Mouse (Mus musculus) hindbrain, embryonic 10.5 days (tissue): ENCODE data around the gene Nrip1. TPM values are rescaled to one million over a fixed set of nuclear protein-coding genes. Genes with fewer than 3 reads are reported as not detected.

Source experiments
- DNase-seq: peaks from one replicate; pipeline ENCODE4 v3.0.0-alpha.2; 2017; ENCODE audit warnings: low spot score
- H3K27ac ChIP-seq: fragments of 300-500 bp; sonication (generic); 2 replicates; pipeline ENCODE4 v1.5.1; 2016; ENCODE audit warnings: mild to moderate bottlenecking, moderate library complexity
- H3K27me3 ChIP-seq: fragments of 300-500 bp; sonication (generic); 2 replicates; pipeline ENCODE4 v1.6.1; 2016; ENCODE audit warnings: mild to moderate bottlenecking; ENCODE audit not compliant: poor library complexity, insufficient read depth, severe bottlenecking
- H3K36me3 ChIP-seq: fragments of 300-500 bp; sonication (generic); 2 replicates; pipeline ENCODE4 v1.6.1; 2016; ENCODE audit warnings: mild to moderate bottlenecking, moderate library complexity
- H3K4me1 ChIP-seq: fragments of 300-500 bp; sonication (generic); replicated peaks from 2 replicates; pipeline ENCODE4 v1.6.1; 2016; ENCODE audit warnings: mild to moderate bottlenecking
- H3K4me3 ChIP-seq: fragments of 300-500 bp; sonication (generic); 2 replicates; pipeline ENCODE4 v1.5.1; 2016; ENCODE audit warnings: mild to moderate bottlenecking, moderate library complexity
- H3K9me3 ChIP-seq: fragments of 300-500 bp; sonication (generic); 2 replicates; pipeline ENCODE4 v1.6.1; 2016; ENCODE audit warnings: mild to moderate bottlenecking, moderate library complexity
- WGBS: fragments of 180-500 bp; shearing (Covaris S2); methylation state at CpG from one replicate; pipeline ENCODE4 v1.1.7; 2016; 5-methylcytosine and 5-hydroxymethylcytosine counted together
- polyA plus RNA-seq: library from polyadenylated mRNA; unstranded; fragments of >200 nt; fragmentation: Nextera tagmentation; extraction: Ambion mirVana; gene quantifications from 2 replicates; pipeline ENCODE4 v1.2.1, GENCODE M21; 2016

The Nrip1 gene
- polyA plus RNA-seq, 1 experiment from 2014 or later: 34.8 TPM

DNA sequence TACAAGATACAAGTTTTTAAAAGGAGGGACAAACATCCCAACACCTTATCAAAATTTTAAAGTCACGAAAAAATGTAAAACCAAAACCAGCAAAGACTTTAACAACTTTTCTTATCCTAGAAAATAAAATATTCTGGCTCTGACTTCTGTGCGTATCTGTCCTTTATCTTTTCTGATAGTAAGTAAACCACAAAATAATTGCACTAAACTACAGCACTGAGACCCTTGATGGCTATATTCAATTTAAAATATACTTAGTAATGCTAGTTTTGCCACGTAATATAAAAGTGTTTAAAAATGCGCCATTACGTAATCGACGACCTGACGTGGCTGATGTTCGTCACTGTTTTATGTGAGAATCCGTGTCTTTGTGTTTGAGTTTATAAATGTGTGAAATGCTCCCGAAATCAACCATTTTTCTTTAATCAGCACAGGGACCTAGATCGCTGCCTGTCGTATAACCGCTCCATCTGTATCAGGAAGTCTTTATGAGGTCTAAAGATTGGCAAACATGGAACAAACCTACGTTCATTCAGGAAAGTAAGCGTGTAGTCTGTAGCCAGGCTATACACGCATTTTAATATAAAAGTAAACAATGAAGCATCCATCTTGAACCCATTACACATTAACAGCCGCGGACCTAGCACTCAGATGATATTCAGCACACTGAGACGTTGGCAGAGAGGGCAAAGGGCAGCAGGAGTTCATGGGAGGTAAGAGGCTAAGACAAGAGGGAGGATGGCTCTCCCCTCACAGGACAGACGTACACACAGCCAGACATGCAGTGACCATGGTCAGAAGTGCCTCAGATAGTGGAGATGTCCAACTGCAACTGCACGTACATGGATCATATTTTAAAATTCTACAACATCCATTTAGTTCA is 56.4 kb downstream of the Nrip1 start:
- no peaks in the 10 kb centered on the region for H3K27me3 ChIP-seq

DNA sequence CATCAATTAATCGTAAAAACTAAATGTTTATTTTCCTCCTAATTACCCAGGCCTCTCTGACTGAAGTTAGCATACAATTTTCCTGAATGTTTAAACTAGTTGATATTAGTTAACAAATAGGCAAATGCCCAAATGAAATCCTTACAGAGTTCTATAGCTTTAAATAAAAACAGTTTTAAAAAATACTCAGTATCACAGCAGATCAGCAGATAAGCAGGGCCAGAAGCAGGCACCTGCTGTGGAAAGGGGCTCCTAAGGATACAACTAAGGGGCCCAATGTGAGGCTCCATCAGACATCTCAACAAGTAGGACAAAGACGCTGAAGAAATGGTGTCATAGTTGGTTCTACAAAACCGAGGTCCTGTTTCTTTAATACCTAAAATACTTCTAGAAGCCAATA is 58.0 kb downstream of the Nrip1 start:
- H3K4me3 ChIP-seq: no peak overlapping the region
- 95% methylated on average over 3 of the region's 3 CpGs for WGBS
- no peaks in the 10 kb centered on the region for H3K9me3 ChIP-seq

More for the DNA sequence above, 56.4 kb downstream of the Nrip1 start:
- no peaks in the 10 kb centered on the region for H3K36me3 ChIP-seq
- H3K9me3 ChIP-seq: no peaks in the 10 kb centered on the region
- no peak for DNase-seq
- no peak overlapping the region for H3K4me3 ChIP-seq
- peaks cover 67% of the 10 kb centered on the region for H3K4me1 ChIP-seq
- WGBS: 87% methylated on average over 22 of the region's 22 CpGs
- H3K27ac ChIP-seq: no peak overlapping the region

DNA sequence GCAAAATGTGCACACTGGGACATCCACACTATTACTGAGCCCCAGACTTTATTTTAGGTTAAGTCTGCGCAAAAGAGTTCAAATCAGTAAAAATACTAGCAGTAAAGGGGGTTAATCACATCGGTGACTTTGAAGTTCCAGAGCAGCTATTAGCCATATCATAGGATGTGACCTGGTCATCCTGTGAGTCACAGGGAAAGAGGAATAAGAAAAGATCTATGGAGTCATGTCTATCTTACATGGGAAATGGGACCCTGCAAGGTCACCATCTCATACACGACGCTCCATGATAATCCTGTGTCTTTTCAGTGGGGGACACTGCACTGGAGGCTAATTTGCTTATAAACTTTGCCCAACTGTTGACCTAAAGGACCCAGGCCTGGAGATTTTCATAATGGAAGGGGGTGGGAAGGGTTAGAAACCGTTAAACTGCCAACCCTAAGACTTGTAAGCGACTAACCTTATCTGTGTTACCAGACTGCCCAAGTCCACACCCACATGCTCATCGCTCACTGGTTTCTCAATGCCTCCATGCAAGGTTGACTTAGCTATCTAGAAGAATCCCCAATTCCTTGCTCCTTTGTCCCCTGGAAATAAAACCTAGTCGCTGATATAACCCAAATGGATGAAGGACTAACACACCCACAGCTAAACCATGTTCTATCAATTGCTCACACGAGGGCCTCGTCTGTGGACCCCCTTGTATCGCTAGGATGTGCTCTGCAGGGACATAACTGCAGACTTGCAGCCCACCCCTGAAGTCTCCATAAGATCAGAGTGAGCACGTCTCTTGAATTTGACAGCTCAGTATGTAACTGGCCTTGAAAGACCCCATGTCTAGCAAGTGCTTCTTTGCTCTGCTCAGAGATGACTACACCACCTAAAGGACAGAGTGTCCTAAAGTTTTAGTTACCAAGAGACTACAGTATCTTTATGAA is 59.3 kb downstream of the Nrip1 start:
- no peak for DNase-seq
- Histone ChIP-seq H3K4me3 (no peak overlapping the region), H3K36me3 (peaks cover 4% of the 10 kb centered on the region), H3K27ac (no peak overlapping the region), H3K9me3 (no peaks in the 10 kb centered on the region), H3K27me3 (no peaks in the 10 kb centered on the region), H3K4me1 (peaks cover 38% of the 10 kb centered on the region)
- 87% methylated on average over 12 of the region's 12 CpGs for WGBS

More for the DNA sequence above, 58.0 kb downstream of the Nrip1 start:
- H3K36me3 ChIP-seq: no peaks in the 10 kb centered on the region
- peaks cover 51% of the 10 kb centered on the region for H3K4me1 ChIP-seq
- no peak overlapping the region for H3K27ac ChIP-seq
- H3K27me3 ChIP-seq: no peaks in the 10 kb centered on the region
- DNase-seq: no peak

DNA sequence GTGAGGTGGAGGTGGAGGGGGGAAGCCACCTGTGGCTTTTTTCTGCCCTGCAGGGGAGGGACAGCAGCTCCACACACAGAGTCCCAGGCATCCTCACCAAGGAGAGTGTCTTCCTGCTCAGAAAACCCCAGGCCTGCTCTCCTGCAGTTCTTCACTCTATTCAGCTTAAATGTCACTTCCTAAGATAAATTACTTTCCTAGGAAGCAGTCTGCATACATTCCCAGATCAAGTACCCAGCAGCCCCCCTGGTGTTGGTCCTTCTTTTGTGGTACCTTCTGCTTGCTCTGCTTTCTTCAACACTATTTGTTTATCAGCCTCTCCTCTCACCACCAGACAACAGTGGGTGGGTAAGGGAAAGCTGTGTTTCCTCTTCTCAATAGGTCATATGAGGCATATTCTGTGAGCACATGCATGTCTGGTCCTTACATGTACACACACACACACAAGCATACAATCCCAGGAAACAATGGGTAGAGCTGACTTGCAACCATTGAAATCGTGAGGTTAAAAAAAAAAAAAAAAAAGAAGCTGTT is 60.7 kb downstream of the Nrip1 start:
- Histone ChIP-seq H3K4me3 (no peak overlapping the region), H3K9me3 (no peaks in the 10 kb centered on the region), H3K36me3 (peaks cover 12% of the 10 kb centered on the region), H3K27me3 (no peaks in the 10 kb centered on the region), H3K4me1 (peaks cover 26% of the 10 kb centered on the region), H3K27ac (0 out of 2 replicates have a peak overlapping the region, but pooled peaks have one; percentile 8)
- WGBS: 47% methylated on average over 1 of the region's 1 CpGs
- no peak for DNase-seq

DNA sequence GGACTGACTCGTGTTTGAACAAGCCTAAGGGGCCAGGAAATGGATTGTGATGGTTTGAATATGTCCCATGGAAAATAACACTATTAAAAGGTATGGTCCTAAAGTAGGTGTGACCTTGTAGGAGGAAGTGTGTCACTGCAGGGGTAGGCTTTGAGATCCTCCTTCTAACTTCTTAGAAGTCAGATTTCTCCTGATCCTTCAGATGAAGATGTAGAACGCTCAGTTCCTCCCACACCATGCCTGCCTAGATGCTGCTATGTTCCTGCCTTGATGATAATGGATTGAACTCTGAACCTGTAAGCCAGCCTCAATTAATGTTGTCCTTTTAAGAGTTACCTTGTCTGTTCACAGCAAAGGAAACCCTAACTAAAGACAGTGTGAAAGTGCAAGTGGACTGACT is 62.8 kb downstream of the Nrip1 start:
- H3K4me3 ChIP-seq: no peak overlapping the region
- no peak overlapping the region for H3K27ac ChIP-seq
- peaks cover 19% of the 10 kb centered on the region for H3K36me3 ChIP-seq
- H3K27me3 ChIP-seq: no peaks in the 10 kb centered on the region
- peaks cover 25% of the 10 kb centered on the region for H3K4me1 ChIP-seq
- DNase-seq: no peak
- no peaks in the 10 kb centered on the region for H3K9me3 ChIP-seq
- WGBS: 88% methylated on average over 2 of the region's 2 CpGs

DNA sequence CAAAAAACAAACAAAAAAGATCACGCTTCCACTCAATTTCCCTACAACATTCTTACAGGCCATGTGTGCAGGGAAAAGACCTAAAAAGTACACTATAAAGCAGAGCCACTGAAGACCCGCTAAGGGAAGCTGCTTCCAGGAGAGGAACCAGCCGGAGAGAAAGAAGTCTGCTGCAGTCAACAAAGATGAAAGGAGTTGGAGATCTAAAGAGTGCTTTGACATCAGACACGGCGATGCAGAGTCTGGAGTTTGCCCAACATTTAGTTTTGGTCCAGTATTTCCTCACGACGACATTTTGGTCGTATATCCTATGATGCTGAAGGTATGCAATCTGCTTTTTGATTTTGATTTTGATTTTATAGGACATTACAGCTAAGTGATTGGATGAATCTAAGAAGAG is 63.3 kb downstream of the Nrip1 start:
- Histone ChIP-seq H3K27me3 (no peaks in the 10 kb centered on the region), H3K27ac (no peak overlapping the region), H3K4me3 (no peak overlapping the region), H3K4me1 (peaks cover 25% of the 10 kb centered on the region), H3K9me3 (no peaks in the 10 kb centered on the region), H3K36me3 (peaks cover 19% of the 10 kb centered on the region)
- no peak for DNase-seq
- WGBS: 85% methylated on average over 8 of the region's 8 CpGs

DNA sequence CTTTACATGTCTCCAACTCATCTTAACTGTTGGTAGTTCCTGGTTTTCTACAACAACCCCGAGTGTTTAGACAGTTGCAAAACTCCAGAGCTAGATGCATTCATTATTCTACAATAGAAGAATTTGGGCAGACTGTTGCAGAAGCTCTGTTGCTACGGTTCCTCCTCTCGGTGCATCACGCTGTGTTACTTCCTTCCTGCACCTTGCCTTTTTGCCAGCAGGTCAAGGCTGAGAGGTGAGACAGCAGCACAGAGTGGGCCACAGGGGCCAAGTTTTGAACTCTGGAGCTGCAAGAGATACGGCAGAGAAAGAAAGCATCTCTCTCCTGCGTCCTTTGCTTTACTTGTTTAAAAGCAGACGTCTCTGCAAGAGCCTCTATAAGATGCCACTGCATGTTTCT is 64.3 kb downstream of the Nrip1 start:
- Histone ChIP-seq H3K27ac (no peak overlapping the region), H3K4me1 (peaks cover 21% of the 10 kb centered on the region), H3K27me3 (no peaks in the 10 kb centered on the region), H3K4me3 (no peak overlapping the region), H3K36me3 (peaks cover 19% of the 10 kb centered on the region), H3K9me3 (no peaks in the 10 kb centered on the region)
- no peak for DNase-seq
- 87% methylated on average over 7 of the region's 7 CpGs for WGBS

DNA sequence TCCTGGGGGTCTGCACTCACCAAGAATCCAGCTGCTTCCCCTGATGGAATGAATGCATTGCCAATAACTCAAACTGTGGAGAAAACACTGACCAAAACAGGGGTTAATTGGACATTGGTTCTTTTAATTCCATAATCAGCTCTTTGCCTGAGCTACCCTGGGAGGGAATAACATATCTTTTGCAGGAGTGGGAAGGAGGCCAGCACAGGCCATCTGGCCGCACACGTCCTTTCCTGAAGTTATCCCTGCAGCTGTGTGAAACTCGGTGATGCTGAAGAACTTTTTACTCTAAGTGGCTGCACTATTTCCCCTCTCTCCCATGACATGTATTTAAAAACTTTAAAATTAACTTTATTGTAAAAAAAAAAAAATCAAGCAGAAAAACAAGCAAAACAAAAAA is 66.6 kb downstream of the Nrip1 start:
- no peak for DNase-seq
- 92% methylated on average over 3 of the region's 3 CpGs for WGBS
- no peaks in the 10 kb centered on the region for H3K4me1 ChIP-seq

DNA sequence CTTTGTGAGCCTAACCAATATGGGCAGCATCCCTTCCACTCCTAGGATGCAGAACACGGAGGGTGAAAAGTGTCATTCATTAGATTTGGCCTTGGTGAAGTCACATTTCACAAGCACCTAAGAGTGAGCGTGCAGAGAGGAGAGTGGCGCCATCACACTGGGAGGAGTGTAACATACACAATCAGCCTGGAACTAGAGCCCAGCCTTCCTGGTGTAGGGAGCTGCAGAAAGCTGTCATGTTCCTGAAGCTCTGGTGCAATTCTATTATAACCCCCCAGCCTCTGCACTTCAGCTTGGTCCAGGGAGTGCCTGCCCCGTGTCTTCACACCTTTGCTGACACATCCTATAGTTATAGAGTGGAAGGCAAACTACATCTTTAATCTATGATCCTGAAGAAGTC is 67.2 kb downstream of the Nrip1 start:
- DNase-seq: no peak
- WGBS: 94% methylated on average over 4 of the region's 4 CpGs
- H3K4me1 ChIP-seq: no peaks in the 10 kb centered on the region
- H3K27ac ChIP-seq: no peak overlapping the region
- H3K9me3 ChIP-seq: no peaks in the 10 kb centered on the region
- no peaks in the 10 kb centered on the region for H3K27me3 ChIP-seq
- H3K36me3 ChIP-seq: peaks cover 19% of the 10 kb centered on the region
- H3K4me3 ChIP-seq: no peak overlapping the region

More for the DNA sequence above, 66.6 kb downstream of the Nrip1 start:
- Histone ChIP-seq H3K27me3 (no peaks in the 10 kb centered on the region), H3K9me3 (no peaks in the 10 kb centered on the region), H3K27ac (no peak overlapping the region), H3K36me3 (peaks cover 19% of the 10 kb centered on the region), H3K4me3 (no peak overlapping the region)

DNA sequence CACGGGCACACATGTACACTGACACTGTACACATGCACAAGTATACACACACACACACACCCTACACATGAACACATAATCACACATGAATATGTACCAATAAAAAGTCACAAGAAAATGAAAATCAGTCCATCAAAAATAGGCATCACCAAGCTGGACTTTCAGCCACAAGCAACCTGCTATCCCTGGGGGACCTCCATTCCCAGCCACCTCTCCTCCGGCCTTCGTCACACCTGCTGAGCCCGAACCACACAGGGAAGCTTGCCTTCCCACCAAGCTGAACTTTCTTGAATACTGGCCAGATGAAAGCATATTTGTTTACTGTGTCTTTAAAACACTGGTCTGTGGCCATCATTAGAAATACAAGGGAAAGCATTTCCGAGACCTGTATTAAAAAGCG is 70.2 kb downstream of the Nrip1 start:
- no peak for DNase-seq
- no peak overlapping the region for H3K27ac ChIP-seq
- H3K4me3 ChIP-seq: no peak overlapping the region
- H3K27me3 ChIP-seq: no peaks in the 10 kb centered on the region
- H3K36me3 ChIP-seq: peaks cover 7% of the 10 kb centered on the region; the same call in 1 of the 2 replicates
- H3K4me1 ChIP-seq: peaks cover 8% of the 10 kb centered on the region; the same call in 1 of the 2 replicates
- 90% methylated on average over 6 of the region's 6 CpGs for WGBS
- no peaks in the 10 kb centered on the region for H3K9me3 ChIP-seq

DNA sequence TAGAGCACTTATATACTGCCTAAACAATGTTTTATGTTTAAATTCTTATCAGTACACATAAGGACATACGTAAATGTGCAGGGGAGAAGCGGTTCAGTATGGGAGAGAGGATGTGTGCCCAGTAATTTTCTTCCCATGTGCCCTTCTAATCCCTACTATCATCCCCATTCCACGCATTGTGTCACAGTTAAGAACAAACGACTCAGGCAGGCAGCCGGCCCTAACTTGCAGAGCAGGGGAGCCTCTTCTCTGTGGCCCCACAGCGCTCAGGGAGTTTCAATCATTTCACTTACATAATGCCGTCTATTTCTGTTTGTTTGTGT is 71.9 kb downstream of the Nrip1 start:
- no peak overlapping the region for H3K4me3 ChIP-seq
- 82% methylated on average over 7 of the region's 7 CpGs for WGBS
- H3K27me3 ChIP-seq: no peaks in the 10 kb centered on the region
- no peak overlapping the region for H3K27ac ChIP-seq
- H3K4me1 ChIP-seq: peaks cover 8% of the 10 kb centered on the region; the same call in 1 of the 2 replicates
- no peak for DNase-seq
- peaks cover 4% of the 10 kb centered on the region; the same call in 1 of the 2 replicates for H3K36me3 ChIP-seq
- no peaks in the 10 kb centered on the region for H3K9me3 ChIP-seq

DNA sequence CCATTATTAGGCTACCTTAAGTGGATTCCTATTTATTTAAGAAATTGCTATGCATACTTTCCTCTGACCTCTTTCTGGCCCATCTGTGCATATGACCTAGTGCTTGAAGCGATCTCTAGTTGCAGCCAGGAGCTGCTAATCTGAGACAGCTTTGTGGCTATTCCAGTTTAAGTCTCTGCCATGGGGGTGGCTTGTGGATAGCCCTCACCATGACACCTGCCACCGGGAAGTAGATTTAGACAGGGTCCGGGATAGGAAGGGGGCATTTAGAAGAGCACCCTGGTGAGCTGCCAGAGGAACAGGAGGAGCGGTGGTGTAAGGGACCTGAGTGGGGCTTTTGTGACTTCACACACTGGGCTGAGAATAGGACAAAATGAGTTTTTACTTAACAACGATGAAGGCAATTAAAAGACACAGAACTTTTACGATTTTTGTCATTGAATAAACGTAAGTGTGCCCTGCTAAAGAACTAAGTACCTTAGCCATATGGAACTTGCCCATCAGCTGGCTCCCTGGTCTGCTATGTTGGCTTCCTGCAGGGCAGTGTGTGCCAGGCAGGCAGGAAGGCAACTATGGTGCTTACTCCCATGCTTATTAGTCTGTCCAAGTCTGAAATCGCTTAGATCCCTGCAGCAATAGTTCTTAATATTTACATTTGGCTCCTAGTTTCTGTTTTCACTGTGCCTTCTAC is 72.4 kb downstream of the Nrip1 start:
- WGBS: 81% methylated on average over 8 of the region's 8 CpGs

More for the DNA sequence above, 72.4 kb downstream of the Nrip1 start:
- Histone ChIP-seq H3K9me3 (no peaks in the 10 kb centered on the region), H3K36me3 (no peaks in the 10 kb centered on the region), H3K27ac (no peak overlapping the region), H3K27me3 (no peaks in the 10 kb centered on the region), H3K4me3 (no peak overlapping the region), H3K4me1 (peaks cover 8% of the 10 kb centered on the region; the same call in 1 of the 2 replicates)
- DNase-seq: no peak
